Mouse (Mus musculus) erythroblast, adult 5-6 weeks (primary cell): Measurements from ENCODE around the gene Vmn1r181. TPM values are rescaled to one million over a fixed set of nuclear protein-coding genes. Genes with fewer than 3 reads are reported as not detected.
"Not testable (repeated sequence)": the region's sequence is repeated elsewhere in the genome, so short reads cannot be mapped to it uniquely, and the experiment has no call there.

Experiments used
- ATAC-seq: replicated peaks from 2 replicates; pipeline ENCODE4 v1.8.0; 2016; ENCODE audit warnings: moderate number of reproducible peaks, mild to moderate bottlenecking, moderate TSS enrichment, inconsistent platforms; ENCODE audit not compliant: poor library complexity, low FRiP score, severe bottlenecking
- total RNA-seq, 2 experiments: library from RNA; stranded (forward) in 1 of 2; stranded (reverse) in 1 of 2; fragments of 150-400 nt in 1 of 2; fragments of 200-764, 138-1000 nt in 1 of 2; gene quantifications; 2 replicates each; pipeline versions ENCODE4 v1.2.3 to v1.2.4; 2015 to 2017; ENCODE audit warnings: low replicate concordance in 2 of 2

Gene Vmn1r181
- not detected in 2 replicates for total RNA-seq (2015; ENCODE audit: low replicate concordance)
- total RNA-seq (2017; ENCODE audit: low replicate concordance) = not detected in 2 replicates

GRCm38 (mm10) chr7:23974315-23974714 is at the start of gene Vmn1r181:
TSS of gene Vmn1r181 (plus strand) at chr7:23974615.
- ATAC-seq = not testable (repeated sequence)

DNA sequence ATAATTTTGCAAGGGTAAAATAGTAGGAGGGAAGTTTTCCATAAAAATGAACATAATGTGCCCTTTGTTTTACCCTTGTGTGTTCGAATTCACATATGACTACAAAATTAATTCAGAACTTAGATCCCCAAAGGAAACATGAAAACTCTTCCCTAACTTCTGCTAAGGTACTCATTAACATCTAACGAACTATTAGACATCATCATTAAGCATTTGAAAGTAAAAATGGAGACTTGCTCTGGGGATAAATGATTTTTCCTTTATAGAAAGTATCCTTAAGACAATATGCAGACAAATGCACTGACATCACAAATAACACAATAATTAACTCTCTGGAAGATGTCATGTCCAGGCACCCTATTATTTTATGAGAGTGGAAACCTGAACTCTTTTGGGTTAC is 47.7 kb upstream of the Vmn1r181 start, which contains the start of gene Vmn1r179:
TSS of gene Vmn1r179 (plus strand) at position 301 of the 400 bp plus-strand sequence.
- ATAC-seq = no peak

DNA sequence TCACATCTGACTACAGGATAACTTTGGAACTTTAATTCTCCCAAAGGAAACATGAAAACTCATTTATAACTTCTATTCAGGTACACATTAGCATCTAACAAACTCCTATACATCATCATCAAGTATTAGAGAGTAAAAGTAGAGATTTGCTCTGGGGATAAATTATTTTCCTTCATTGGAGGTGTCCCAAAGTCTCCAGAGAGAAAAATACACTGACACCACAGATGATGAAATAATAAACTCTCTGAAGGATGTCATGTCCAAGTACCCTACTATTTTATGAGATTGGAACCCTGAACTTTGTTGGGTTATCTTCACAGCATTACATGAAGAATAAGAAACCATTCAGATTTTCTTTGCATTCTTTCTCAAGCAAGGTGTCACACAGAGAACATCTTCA is 24.1 kb upstream of the Vmn1r181 start, which contains the start of gene Vmn1r180:
TSS of gene Vmn1r180 (plus strand) at position 301 of the 400 bp plus-strand sequence.
- ATAC-seq = no peak

GRCm38 (mm10) chr7:23968044-23968443 is 6.4 kb upstream of the Vmn1r181 start:
- not testable (repeated sequence) for ATAC-seq

- ATAC-seq = no peak
These were observed 27.0 kb downstream of the Vmn1r181 start, which contains the start of gene V1rd19 for GRCm38 (mm10) chr7:24001391-24001790. TSS of gene V1rd19 (plus strand) at chr7:24001691.

Other genes starting within 250 kb of the Vmn1r181 start
- gene Vmn1r174, start 222.3 kb upstream of the Vmn1r181 start, total RNA-seq (2015; ENCODE audit: low replicate concordance) = not detected in 2 replicates
- 0.14 TPM in 1 of 2 replicates, not detected in the other for gene Vmn1r174, start 222.3 kb upstream of the Vmn1r181 start, total RNA-seq (2017; ENCODE audit: low replicate concordance)
- not detected in 2 replicates for gene Vmn1r175, start 164.0 kb upstream of the Vmn1r181 start, total RNA-seq (2015; ENCODE audit: low replicate concordance)
- not detected in 2 replicates for gene Vmn1r175, start 164.0 kb upstream of the Vmn1r181 start, total RNA-seq (2017; ENCODE audit: low replicate concordance)
- gene Vmn1r176, start 137.2 kb upstream of the Vmn1r181 start, total RNA-seq (2015; ENCODE audit: low replicate concordance) = not detected in 2 replicates
- not detected in 2 replicates for gene Vmn1r176, start 137.2 kb upstream of the Vmn1r181 start, total RNA-seq (2017; ENCODE audit: low replicate concordance)
- not detected in 2 replicates for gene Vmn1r177, start 108.2 kb upstream of the Vmn1r181 start, total RNA-seq (2015; ENCODE audit: low replicate concordance)
- not detected in 2 replicates for gene Vmn1r177, start 108.2 kb upstream of the Vmn1r181 start, total RNA-seq (2017; ENCODE audit: low replicate concordance)
- not detected in 2 replicates for gene Vmn1r178, start 82.6 kb upstream of the Vmn1r181 start, total RNA-seq (2015; ENCODE audit: low replicate concordance)
- not detected in 2 replicates for gene Vmn1r178, start 82.6 kb upstream of the Vmn1r181 start, total RNA-seq (2017; ENCODE audit: low replicate concordance)
- not detected in 2 replicates for gene Vmn1r179, start 47.6 kb upstream of the Vmn1r181 start, total RNA-seq (2015; ENCODE audit: low replicate concordance)
- not detected in 2 replicates for gene Vmn1r179, start 47.6 kb upstream of the Vmn1r181 start, total RNA-seq (2017; ENCODE audit: low replicate concordance)
- not detected in 2 replicates for gene Vmn1r180, start 24.0 kb upstream of the Vmn1r181 start, total RNA-seq (2015; ENCODE audit: low replicate concordance)
- gene Vmn1r180, start 24.0 kb upstream of the Vmn1r181 start, total RNA-seq (2017; ENCODE audit: low replicate concordance) = not detected in 2 replicates
- not detected in 2 replicates for gene V1rd19, start 27.1 kb downstream of the Vmn1r181 start, total RNA-seq (2015; ENCODE audit: low replicate concordance)
- gene V1rd19, start 27.1 kb downstream of the Vmn1r181 start, total RNA-seq (2017; ENCODE audit: low replicate concordance) = not detected in 2 replicates
- not detected in 2 replicates for gene Vmn1r183, start 78.6 kb downstream of the Vmn1r181 start, total RNA-seq (2015; ENCODE audit: low replicate concordance)
- not detected in 2 replicates for gene Vmn1r183, start 78.6 kb downstream of the Vmn1r181 start, total RNA-seq (2017; ENCODE audit: low replicate concordance)
- gene Zfp180, start 107.3 kb downstream of the Vmn1r181 start, total RNA-seq (2015; ENCODE audit: low replicate concordance) = 7.3 and 8.6 TPM in 2 replicates
- gene Zfp180, start 107.3 kb downstream of the Vmn1r181 start, total RNA-seq (2017; ENCODE audit: low replicate concordance) = 11.0 and 15.3 TPM in 2 replicates
- gene Zfp112, start 137.7 kb downstream of the Vmn1r181 start, total RNA-seq (2015; ENCODE audit: low replicate concordance) = not detected in 2 replicates
- gene Zfp112, start 137.7 kb downstream of the Vmn1r181 start, total RNA-seq (2017; ENCODE audit: low replicate concordance) = 0.14 and 1.0 TPM in 2 replicates
- gene Zfp235, start 159.6 kb downstream of the Vmn1r181 start, total RNA-seq (2015; ENCODE audit: low replicate concordance) = 0.19 and 1.9 TPM in 2 replicates
- gene Zfp235, start 159.6 kb downstream of the Vmn1r181 start, total RNA-seq (2017; ENCODE audit: low replicate concordance) = 1.4 TPM in 2 replicates
- not detected in 2 replicates for gene Zfp114, start 200.4 kb downstream of the Vmn1r181 start, total RNA-seq (2015; ENCODE audit: low replicate concordance)
- 0.60 TPM in 1 of 2 replicates, not detected in the other for gene Zfp114, start 200.4 kb downstream of the Vmn1r181 start, total RNA-seq (2017; ENCODE audit: low replicate concordance)
- gene Zfp111, start 236.8 kb downstream of the Vmn1r181 start, total RNA-seq (2015; ENCODE audit: low replicate concordance) = 1.9 TPM in 2 replicates
- 0.43 and 1.3 TPM in 2 replicates for gene Zfp111, start 236.8 kb downstream of the Vmn1r181 start, total RNA-seq (2017; ENCODE audit: low replicate concordance)